Mouse (Mus musculus) liver, postnatal 0 days (tissue): ENCODE data around the gene Tpbpa. TPM values are rescaled to one million over a fixed set of nuclear protein-coding genes. Genes with fewer than 3 reads are reported as not detected.
"Not testable (repeated sequence)": the region's sequence is repeated elsewhere in the genome, so short reads cannot be mapped to it uniquely, and the experiment has no call there.

Source experiments
- ATAC-seq: fragments of 200-750 bp; cut with Nextera tagmentation; 2 replicates; pipeline ENCODE4 v1.8.0; 2017; ENCODE audit warnings: mild to moderate bottlenecking, moderate library complexity
- DNase-seq: peaks from one replicate; pipeline ENCODE4 v3.0.0-alpha.2; 2016
- H3K27ac ChIP-seq: fragments of 300-500 bp; sonication (generic); 2 replicates; pipeline ENCODE4 v1.5.1; 2014; ENCODE audit warnings: antibody characterized with exemption, moderate library complexity, mild to moderate bottlenecking, low read depth
- H3K27me3 ChIP-seq: fragments of 300-500 bp; sonication (generic); 2 replicates; pipeline ENCODE4 v1.6.1; 2014; ENCODE audit warnings: low read length, control low read depth, mixed read lengths; ENCODE audit not compliant: insufficient read depth
- H3K36me3 ChIP-seq: fragments of 300-500 bp; sonication (generic); replicated peaks from 2 replicates; pipeline ENCODE4 v1.6.1; 2014; ENCODE audit warnings: mild to moderate bottlenecking, control low read depth, low read length, moderate library complexity, mixed read lengths; ENCODE audit not compliant: insufficient read depth
- H3K4me1 ChIP-seq: fragments of 300-500 bp; sonication (generic); 2 replicates; pipeline ENCODE4 v1.6.1; 2014; ENCODE audit warnings: antibody characterized with exemption, mild to moderate bottlenecking, control low read depth; ENCODE audit not compliant: insufficient read depth
- H3K4me2 ChIP-seq: fragments of 300-500 bp; sonication (generic); 2 replicates; pipeline ENCODE4 v1.6.1; 2014; ENCODE audit warnings: low read depth, mild to moderate bottlenecking, low read length, moderate library complexity, mixed read lengths
- H3K4me3 ChIP-seq: fragments of 300-500 bp; sonication (generic); 2 replicates; pipeline ENCODE4 v1.5.1; 2014; ENCODE audit warnings: low read depth, low read length
- H3K9ac ChIP-seq: fragments of 300-500 bp; sonication (generic); replicated peaks from 2 replicates; pipeline ENCODE4 v1.6.1; 2014; ENCODE audit warnings: mild to moderate bottlenecking, moderate library complexity
- H3K9me3 ChIP-seq: fragments of 300-500 bp; sonication (generic); 2 replicates; pipeline ENCODE4 v1.6.1; 2016; ENCODE audit warnings: mild to moderate bottlenecking, control low read depth, low read length, mixed read lengths
- CTCF ChIP-seq: sonication (generic); IDR thresholded peaks from 2 replicates; pipeline ENCODE4 v1.5.1; 2016; ENCODE audit warnings: antibody characterized with exemption, low read depth
- EP300 ChIP-seq: IDR thresholded peaks from 2 replicates; pipeline ENCODE4 v1.6.1; 2016; ENCODE audit warnings: antibody characterized with exemption, low read depth, mild to moderate bottlenecking
- WGBS: fragments of 180-500 bp; shearing (Covaris S2); extraction: QIAGEN DNeasy Blood & Tissue Kit; methylation state at CpG from one replicate; pipeline ENCODE4 v1.1.7; 2014; ENCODE audit not compliant: insufficient replicate concordance; 5-methylcytosine and 5-hydroxymethylcytosine counted together
- polyA plus RNA-seq: library from polyadenylated mRNA; unstranded; fragments of >200 nt; fragmentation: Nextera tagmentation; extraction: Ambion mirVana; gene quantifications from 2 replicates; pipeline ENCODE4 v1.2.1, GENCODE M21; 2015

The Tpbpa gene
- polyA plus RNA-seq: not detected in 2 replicates

- not testable (repeated sequence) for H3K4me2 ChIP-seq, H3K9ac ChIP-seq, H3K9me3 ChIP-seq, H3K36me3 ChIP-seq, H3K4me1 ChIP-seq, ATAC-seq, H3K27me3 ChIP-seq, DNase-seq, H3K27ac ChIP-seq, H3K4me3 ChIP-seq
- 73% methylated on average over 3 of the region's 3 CpGs for WGBS
Measured at GRCm38 (mm10) chr13:60941884-60942283, at the start of gene Tpbpa. TSS of gene Tpbpa (minus strand) at chr13:60941984.

GRCm38 (mm10) chr13:60986915-60987314, 45.1 kb upstream of the Tpbpa start:
- not testable (repeated sequence) for H3K9me3 ChIP-seq, H3K27me3 ChIP-seq, H3K4me2 ChIP-seq, H3K4me1 ChIP-seq, DNase-seq, H3K9ac ChIP-seq, ATAC-seq, H3K4me3 ChIP-seq, H3K27ac ChIP-seq, H3K36me3 ChIP-seq
- WGBS: 71% methylated on average over 3 of the region's 5 CpGs

- not testable (repeated sequence) for H3K27me3 ChIP-seq, H3K4me1 ChIP-seq, DNase-seq, ATAC-seq, H3K4me3 ChIP-seq, H3K9ac ChIP-seq, H3K27ac ChIP-seq, H3K4me2 ChIP-seq, H3K9me3 ChIP-seq, H3K36me3 ChIP-seq
- peak; percentile 12; the same call in 1 of the 2 replicates for TF ChIP-seq CTCF
- WGBS: 62% methylated on average over 4 of the region's 4 CpGs
Measured at GRCm38 (mm10) chr13:60972319-60972718, 30.5 kb upstream of the Tpbpa start.

DNA sequence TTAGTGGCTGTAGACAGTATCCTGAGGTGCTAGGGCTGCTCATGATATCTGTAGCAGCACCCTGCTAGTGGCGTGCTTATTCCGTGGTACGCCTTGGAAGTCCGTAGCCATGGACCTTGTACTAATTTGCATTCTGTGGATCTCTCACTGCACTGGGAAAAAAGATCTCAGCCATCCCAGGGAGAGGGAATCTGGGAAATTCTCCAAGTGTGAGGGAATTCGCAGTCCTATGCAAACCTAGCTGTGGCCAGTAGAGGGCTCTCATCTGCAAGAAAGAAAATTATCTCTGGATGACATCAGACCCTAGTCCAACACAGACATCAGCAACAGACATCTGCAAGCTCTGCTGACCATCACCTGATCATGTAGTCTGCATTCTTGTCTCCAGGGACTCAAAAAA, 22.2 kb upstream of the Tpbpa start:
- WGBS: 38% methylated on average over 4 of the region's 5 CpGs
- not testable (repeated sequence) for H3K27me3 ChIP-seq, H3K27ac ChIP-seq, H3K9ac ChIP-seq, ATAC-seq, H3K4me1 ChIP-seq, H3K4me3 ChIP-seq, DNase-seq, H3K36me3 ChIP-seq, H3K9me3 ChIP-seq, H3K4me2 ChIP-seq

GRCm38 (mm10) chr13:60961706-60962105, 19.9 kb upstream of the Tpbpa start:
- Histone ChIP-seq H3K4me3 (no peak overlapping the region), H3K4me2 (no peak overlapping the region), H3K27me3 (no peaks in the 10 kb centered on the region), H3K27ac (no peak overlapping the region), H3K9me3 (no peaks in the 10 kb centered on the region), H3K9ac (no peak overlapping the region), H3K36me3 (no peaks in the 10 kb centered on the region), H3K4me1 (no peaks in the 10 kb centered on the region)
- 47% methylated on average over 5 of the region's 5 CpGs for WGBS
- ATAC-seq: no peak
- no peak for DNase-seq
- TF ChIP-seq CTCF: no peak
- TF ChIP-seq EP300: no peak

- Histone ChIP-seq H3K9ac (no peak within 1 kb of the TSS), H3K9me3 (no peaks in the 10 kb centered on the region), H3K4me3 (no peak within 1 kb of the TSS), H3K27ac (no peak within 1 kb of the TSS), H3K4me2 (no peak within 1 kb of the TSS), H3K4me1 (no peaks in the 10 kb centered on the region), H3K36me3 (no peaks in the 10 kb centered on the region), H3K27me3 (no peaks in the 10 kb centered on the region)
- 21% methylated on average over 5 of the region's 5 CpGs for WGBS
- peak; percentile 88 for ATAC-seq
- TF ChIP-seq EP300 (peak; percentile 85), CTCF (no peak)
- peak; percentile 27 for DNase-seq
Measured at GRCm38 (mm10) chr13:60936500-60936901, 5.3 kb downstream of the Tpbpa start, which contains the start of the genes Gm49391 and Ctla2a. TSS of gene Gm49391 (minus strand) at chr13:60936571. TSS of gene Ctla2a (minus strand) at chr13:60936625.

DNA sequence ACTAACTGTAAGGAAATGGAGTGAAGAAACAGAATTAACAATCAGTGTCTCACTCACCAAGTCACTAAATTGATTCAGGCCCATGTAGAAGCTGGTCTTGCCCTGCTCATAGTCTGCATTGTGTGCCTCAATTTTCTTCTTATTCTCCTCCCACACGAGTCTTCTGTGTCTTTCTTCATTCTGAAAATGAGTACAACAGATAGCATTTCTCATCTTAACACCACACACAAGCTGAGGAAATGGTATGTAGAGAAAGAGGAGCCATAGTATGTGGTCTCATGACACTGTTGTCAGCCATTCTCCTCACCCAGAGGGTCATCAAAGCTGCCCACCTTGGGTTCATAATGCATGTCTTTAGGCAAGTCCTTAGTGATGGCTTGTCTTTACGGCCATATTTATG, 6.3 kb downstream of the Tpbpa start, which contains the start of gene Gm49393:
Gm49393 (minus strand) TSS at position 101 of the 400 bp plus-strand sequence.
- H3K4me1 ChIP-seq, H3K9ac ChIP-seq, H3K27ac ChIP-seq, H3K9me3 ChIP-seq, DNase-seq, ATAC-seq, H3K4me3 ChIP-seq, H3K27me3 ChIP-seq, H3K4me2 ChIP-seq, H3K36me3 ChIP-seq: not testable (repeated sequence)
- WGBS: 59% methylated on average over 2 of the region's 2 CpGs

DNA sequence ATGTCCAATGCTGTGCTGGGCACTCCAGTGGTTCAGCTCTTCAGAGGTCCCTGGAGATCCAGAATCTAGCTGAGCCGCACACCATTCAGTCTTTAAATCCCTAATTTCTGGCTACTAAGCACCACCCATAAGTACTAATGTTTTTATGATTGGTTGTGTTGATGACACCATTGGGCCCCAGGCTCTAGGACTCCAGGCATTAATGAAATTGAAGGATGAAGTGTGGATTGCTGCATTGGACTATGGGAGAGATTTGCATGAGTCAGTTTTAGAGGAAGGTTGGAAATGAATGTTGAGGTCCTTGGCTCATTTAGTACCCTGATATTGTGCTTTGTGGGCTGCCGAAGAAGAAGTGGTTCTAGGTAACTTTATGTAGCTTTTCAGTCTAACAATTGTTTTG, 37.0 kb downstream of the Tpbpa start, which contains the start of gene Tpbpb:
Tpbpb (minus strand) TSS at position 101 of the 400 bp plus-strand sequence.
- not testable (repeated sequence) for H3K36me3 ChIP-seq, ATAC-seq, DNase-seq, H3K9ac ChIP-seq, H3K4me2 ChIP-seq, H3K4me3 ChIP-seq, H3K4me1 ChIP-seq, H3K9me3 ChIP-seq, H3K27ac ChIP-seq, H3K27me3 ChIP-seq
- 62% methylated on average over 2 of the region's 2 CpGs for WGBS
